Mouse (Mus musculus): ENCODE measurements around the gene Camk2b. TPM values are rescaled to one million over a fixed set of nuclear protein-coding genes. Genes with fewer than 3 reads are reported as not detected.

The Camk2b gene
- total and polyA plus RNA-seq, 2 experiments from 2014 or later = 165 to 188 TPM

- ATAC-seq = no peak
- TF ChIP-seq CTCF (IDR thresholded peaks at IDR 0.05; ENCODE audit: low read depth) = no peak
- H3K4me1 ChIP-seq (ENCODE audit: insufficient read depth, low read length) = no peaks in the 10 kb centered on the region
- DNase-seq (ENCODE audit: low spot score) = no peak
- H3K4me2 ChIP-seq (ENCODE audit: low read depth, low read length) = no peak overlapping the region
- no peak overlapping the region for H3K9ac ChIP-seq (replicated peaks; ENCODE audit: low read length)
- H3K9me3 ChIP-seq (ENCODE audit: low read length) = no peaks in the 10 kb centered on the region
- H3K4me3 ChIP-seq (ENCODE audit: low read length) = no peak overlapping the region
- WGBS = 81% methylated on average over 16 of the region's 16 CpGs
- no peaks in the 10 kb centered on the region for H3K27me3 ChIP-seq (ENCODE audit: insufficient read depth, low read length)
- H3K27ac ChIP-seq = no peak overlapping the region
- peaks cover 16% of the 10 kb centered on the region; the same call in 1 of the 2 replicates for H3K36me3 ChIP-seq (ENCODE audit: insufficient read depth, low read length)
Measured at GRCm38 (mm10) chr11:5989954-5990593, 76.1 kb downstream of the Camk2b start.

- 80% methylated on average over 10 of the region's 10 CpGs for WGBS
- no peaks in the 10 kb centered on the region for H3K9me3 ChIP-seq (ENCODE audit: low read length)
- peaks cover 15% of the 10 kb centered on the region; the same call in 1 of the 2 replicates for H3K36me3 ChIP-seq (ENCODE audit: insufficient read depth, low read length)
- ATAC-seq (no peak), DNase-seq (ENCODE audit: low spot score) (no peak)
- no peak overlapping the region for H3K9ac ChIP-seq (replicated peaks; ENCODE audit: low read length)
- no peak overlapping the region for H3K4me3 ChIP-seq (ENCODE audit: low read length)
- no peaks in the 10 kb centered on the region for H3K27me3 ChIP-seq (ENCODE audit: insufficient read depth, low read length)
- H3K4me1 ChIP-seq (ENCODE audit: insufficient read depth, low read length) = no peaks in the 10 kb centered on the region
- TF ChIP-seq CTCF (IDR thresholded peaks at IDR 0.05; ENCODE audit: low read depth) = no peak
- H3K4me2 ChIP-seq (ENCODE audit: low read depth, low read length) = no peak overlapping the region
- no peak overlapping the region for H3K27ac ChIP-seq
Measured at GRCm38 (mm10) chr11:5988126-5988525, 78.0 kb downstream of the Camk2b start.

- peaks cover 3% of the 10 kb centered on the region; the same call in 1 of the 2 replicates for H3K36me3 ChIP-seq (ENCODE audit: insufficient read depth, low read length)
- no peaks in the 10 kb centered on the region for H3K4me1 ChIP-seq (ENCODE audit: insufficient read depth, low read length)
- H3K9ac ChIP-seq (replicated peaks; ENCODE audit: low read length) = no peak overlapping the region
- H3K27me3 ChIP-seq (ENCODE audit: insufficient read depth, low read length) = no peaks in the 10 kb centered on the region
- no peak overlapping the region for H3K4me2 ChIP-seq (ENCODE audit: low read depth, low read length)
- ATAC-seq (no peak), DNase-seq (ENCODE audit: low spot score) (no peak)
- WGBS = 87% methylated on average over 5 of the region's 5 CpGs
- H3K27ac ChIP-seq = no peak overlapping the region
- H3K9me3 ChIP-seq (ENCODE audit: low read length) = no peaks in the 10 kb centered on the region
- no peak overlapping the region for H3K4me3 ChIP-seq (ENCODE audit: low read length)
- TF ChIP-seq CTCF (IDR thresholded peaks at IDR 0.05; ENCODE audit: low read depth) = no peak
Measured at GRCm38 (mm10) chr11:5983629-5984028, 82.5 kb downstream of the Camk2b start.

DNA sequence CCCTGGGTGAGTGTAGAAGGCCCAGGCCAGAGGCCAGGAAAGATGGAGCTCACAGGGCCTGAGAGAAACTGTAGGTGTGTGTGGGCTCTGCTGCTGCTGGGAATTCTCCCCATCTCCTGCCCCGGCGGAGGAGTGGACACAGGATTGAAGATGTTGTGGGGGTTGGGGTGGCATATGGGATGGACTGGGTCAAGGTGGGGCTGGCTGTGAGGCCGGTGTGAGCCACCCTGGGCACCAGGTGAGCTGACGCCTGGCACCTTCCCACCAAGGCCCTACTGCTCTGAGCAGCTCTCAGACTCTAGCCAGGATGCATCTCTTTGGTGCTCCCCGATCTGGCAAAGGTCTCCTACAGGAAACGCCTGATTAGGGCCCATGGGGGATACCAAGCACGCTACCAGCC is 84.8 kb downstream of the Camk2b start:
- H3K27me3 ChIP-seq (ENCODE audit: insufficient read depth, low read length) = no peaks in the 10 kb centered on the region

GRCm38 (mm10) chr11:5980561-5980960 is 85.6 kb downstream of the Camk2b start:
- Histone ChIP-seq H3K27ac (no peak overlapping the region), H3K36me3 (ENCODE audit: insufficient read depth, low read length) (peaks cover 7% of the 10 kb centered on the region; the same call in 1 of the 2 replicates), H3K4me3 (ENCODE audit: low read length) (no peak overlapping the region), H3K4me2 (ENCODE audit: low read depth, low read length) (no peak overlapping the region), H3K4me1 (ENCODE audit: insufficient read depth, low read length) (no peaks in the 10 kb centered on the region), H3K27me3 (ENCODE audit: insufficient read depth, low read length) (no peaks in the 10 kb centered on the region), H3K9me3 (ENCODE audit: low read length) (no peaks in the 10 kb centered on the region), H3K9ac (replicated peaks; ENCODE audit: low read length) (no peak overlapping the region)
- WGBS = 66% methylated on average over 8 of the region's 8 CpGs
- ATAC-seq = no peak
- no peak for TF ChIP-seq CTCF (IDR thresholded peaks at IDR 0.05; ENCODE audit: low read depth)
- no peak for DNase-seq (ENCODE audit: low spot score)

More for the DNA sequence above, 84.8 kb downstream of the Camk2b start:
- Histone ChIP-seq H3K27ac (no peak overlapping the region), H3K4me2 (ENCODE audit: low read depth, low read length) (no peak overlapping the region), H3K9me3 (ENCODE audit: low read length) (no peaks in the 10 kb centered on the region), H3K36me3 (ENCODE audit: insufficient read depth, low read length) (peaks cover 7% of the 10 kb centered on the region; the same call in 1 of the 2 replicates), H3K9ac (replicated peaks; ENCODE audit: low read length) (no peak overlapping the region), H3K4me3 (ENCODE audit: low read length) (no peak overlapping the region), H3K4me1 (ENCODE audit: insufficient read depth, low read length) (no peaks in the 10 kb centered on the region)
- WGBS = 85% methylated on average over 7 of the region's 7 CpGs
- TF ChIP-seq CTCF (IDR thresholded peaks at IDR 0.05; ENCODE audit: low read depth) = no peak
- DNase-seq (ENCODE audit: low spot score) (no peak), ATAC-seq (no peak)

DNA sequence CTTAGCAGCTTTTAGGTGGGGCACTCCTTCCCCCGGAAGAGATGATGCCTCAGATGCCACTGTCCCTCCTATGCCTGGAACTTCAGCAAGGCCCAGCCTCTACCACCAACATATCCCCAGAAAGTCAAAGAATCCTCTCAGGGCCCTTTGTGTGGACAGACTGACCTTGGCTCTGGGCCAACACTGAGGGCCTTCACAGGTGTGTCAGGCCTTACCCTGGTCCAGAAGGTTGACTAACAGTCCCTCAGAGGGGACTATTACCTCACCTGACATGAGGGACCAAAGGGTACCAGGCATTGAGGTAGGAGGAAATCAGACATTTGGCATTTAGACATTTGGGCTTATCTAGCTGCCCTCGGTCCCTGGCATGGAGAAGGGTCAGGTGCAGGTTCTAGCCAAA is 86.1 kb downstream of the Camk2b start:
- WGBS = 85% methylated on average over 2 of the region's 2 CpGs

GRCm38 (mm10) chr11:5979088-5979487 is 87.1 kb downstream of the Camk2b start:
- ATAC-seq (no peak), DNase-seq (ENCODE audit: low spot score) (no peak)
- no peak overlapping the region for H3K9ac ChIP-seq (replicated peaks; ENCODE audit: low read length)
- WGBS = 93% methylated on average over 7 of the region's 7 CpGs
- H3K4me3 ChIP-seq (ENCODE audit: low read length) = no peak overlapping the region
- H3K4me1 ChIP-seq (ENCODE audit: insufficient read depth, low read length) = no peaks in the 10 kb centered on the region
- H3K27ac ChIP-seq = no peak overlapping the region
- no peaks in the 10 kb centered on the region for H3K9me3 ChIP-seq (ENCODE audit: low read length)
- H3K4me2 ChIP-seq (ENCODE audit: low read depth, low read length) = no peak overlapping the region
- peak; percentile 18; the same call in 1 of the 2 replicates for TF ChIP-seq CTCF (IDR thresholded peaks at IDR 0.05; ENCODE audit: low read depth)
- peaks cover 7% of the 10 kb centered on the region; the same call in 1 of the 2 replicates for H3K36me3 ChIP-seq (ENCODE audit: insufficient read depth, low read length)
- H3K27me3 ChIP-seq (ENCODE audit: insufficient read depth, low read length) = no peaks in the 10 kb centered on the region

More for the DNA sequence above, 86.1 kb downstream of the Camk2b start:
- no peak for TF ChIP-seq CTCF (IDR thresholded peaks at IDR 0.05; ENCODE audit: low read depth)
- no peak for DNase-seq (ENCODE audit: low spot score)
- no peak for ATAC-seq
- Histone ChIP-seq H3K4me3 (ENCODE audit: low read length) (no peak overlapping the region), H3K27ac (no peak overlapping the region), H3K4me1 (ENCODE audit: insufficient read depth, low read length) (no peaks in the 10 kb centered on the region), H3K36me3 (ENCODE audit: insufficient read depth, low read length) (peaks cover 7% of the 10 kb centered on the region; the same call in 1 of the 2 replicates), H3K9ac (replicated peaks; ENCODE audit: low read length) (no peak overlapping the region), H3K9me3 (ENCODE audit: low read length) (no peaks in the 10 kb centered on the region), H3K27me3 (ENCODE audit: insufficient read depth, low read length) (no peaks in the 10 kb centered on the region), H3K4me2 (ENCODE audit: low read depth, low read length) (no peak overlapping the region)
